Mouse (Mus musculus) lung, adult 2 months (tissue): ENCODE data around the gene Gzmm.

Experiments used
- CTCF ChIP-seq: fragments of 200-500 bp; IDR thresholded peaks from 2 replicates; pipeline ENCODE4 v1.5.1; 2011; ENCODE audit warnings: mild to moderate bottlenecking, low read length, control low read depth; ENCODE audit not compliant: insufficient read depth
- POLR2A ChIP-seq: fragments of 200-500 bp; IDR thresholded peaks from 2 replicates; pipeline ENCODE4 v1.6.1; 2011; ENCODE audit warnings: low read depth, mild to moderate bottlenecking, control low read depth, low read length, borderline replicate concordance; ENCODE audit errors: extremely low read depth

DNA sequence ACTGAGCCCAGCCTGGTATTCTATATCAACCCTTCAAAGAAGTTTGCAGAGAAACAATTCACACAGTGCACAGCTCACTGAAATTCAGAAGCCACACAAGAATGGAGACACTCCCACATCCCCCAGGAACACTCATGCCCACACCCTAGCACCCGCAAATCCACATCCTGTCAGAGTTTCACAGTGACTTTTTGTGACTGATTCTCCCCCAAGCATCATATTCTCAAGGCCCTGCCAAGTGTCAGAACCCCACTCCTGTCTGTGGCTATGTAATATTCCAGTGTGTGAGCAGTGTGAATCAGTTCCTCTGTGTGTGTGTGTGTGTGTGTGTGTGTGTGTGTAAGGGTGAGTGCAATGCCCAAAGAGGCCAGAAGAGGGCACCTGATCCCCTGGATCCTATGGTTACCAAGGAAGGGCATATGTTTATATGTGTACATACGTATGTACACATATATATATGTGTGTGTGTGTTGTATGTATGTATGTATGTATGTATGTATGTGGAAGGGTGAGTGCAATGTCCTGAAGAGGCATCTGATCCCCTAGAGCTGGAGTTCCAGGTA is 3.2 kb downstream of the Gzmm start:
- no peak for TF ChIP-seq POLR2A
- no peak for TF ChIP-seq CTCF
